8 mouse cellular contexts compared by ENCODE assay signal in genomic region chr13:23532262-23533075, GRCm38 (mm10). TPM values are rescaled to one million over a fixed set of nuclear protein-coding genes. Genes with fewer than 3 reads are reported as not detected.
DNase-seq lines count a peak whose midpoint lies in the region; ATAC-seq and TF ChIP-seq lines count a peak whose summit lies in the region.

No protein-coding gene starts in this region.

- no peaks in the 10 kb centered on the region for H3K27me3 ChIP-seq in cerebellum, adult 2 months (ENCODE audit: control insufficient read depth, insufficient read depth, low read length)
- H3K27me3 ChIP-seq in forebrain, embryonic 11.5 days (ENCODE audit: control insufficient read depth, insufficient read depth, low read length) = no peaks in the 10 kb centered on the region
- H3K27me3 ChIP-seq in liver, embryonic 11.5 days (replicated peaks; ENCODE audit: control insufficient read depth, insufficient read depth, low read length) = no peaks in the 10 kb centered on the region

- H3K4me3 ChIP-seq in cerebellum, adult 2 months (replicated peaks; ENCODE audit: insufficient read depth, low read depth, low read length) = no peak overlapping the region
- peak overlapping the region; percentile 57 for H3K4me3 ChIP-seq in forebrain, embryonic 11.5 days (ENCODE audit: low read depth, low read length)
- peak overlapping the region; percentile 65 for H3K4me3 ChIP-seq in liver, embryonic 11.5 days (ENCODE audit: low read depth, low read length)

- ATAC-seq in forebrain, embryonic 11.5 days (replicated peaks; ENCODE audit: low FRiP score) = no peak
- ATAC-seq in liver, embryonic 11.5 days (replicated peaks; ENCODE audit: low FRiP score) = no peak

- H3K9ac ChIP-seq in forebrain, embryonic 11.5 days (ENCODE audit: low read length) = peak overlapping the region; percentile 96
- H3K9ac ChIP-seq in liver, embryonic 11.5 days (ENCODE audit: low read depth, low read length) = peak overlapping the region; percentile 94

- H3K36me3 ChIP-seq in forebrain, embryonic 11.5 days (ENCODE audit: control insufficient read depth, insufficient read depth, low read length) = no peaks in the 10 kb centered on the region
- H3K36me3 ChIP-seq in liver, embryonic 11.5 days (ENCODE audit: control insufficient read depth, insufficient read depth, low read length) = no peaks in the 10 kb centered on the region

- peak; percentile 50 for DNase-seq in cerebellum, adult 9-10 months
- DNase-seq in cerebellum, adult 2 months = no peak
- peak; percentile 54 for DNase-seq in 3T3-L1 (ENCODE audit: low read depth, low spot score)
- DNase-seq in forebrain, embryonic 11.5 days (ENCODE audit: low spot score) = no peak
- no peak for DNase-seq in liver, embryonic 11.5 days (ENCODE audit: low spot score)
- no peak for DNase-seq in right cerebral cortex, adult 18-20 months
- no peak for DNase-seq in layer of hippocampus, postnatal 10 days (ENCODE audit: low spot score in 2 of 2)
- no peak for DNase-seq in lung, postnatal 25 days (ENCODE audit: low spot score)

- H3K27ac ChIP-seq in cerebellum, adult 2 months (ENCODE audit: insufficient read depth, low read length) = no peak overlapping the region
- peak overlapping the region; percentile 99 for H3K27ac ChIP-seq in forebrain, embryonic 11.5 days (ENCODE audit: low read depth, low read length)
- peak overlapping the region; percentile 100 for H3K27ac ChIP-seq in liver, embryonic 11.5 days (ENCODE audit: low read depth, low read length)

- H3K9me3 ChIP-seq in forebrain, embryonic 11.5 days (ENCODE audit: control insufficient read depth, low read length) = no peaks in the 10 kb centered on the region
- H3K9me3 ChIP-seq in liver, embryonic 11.5 days (ENCODE audit: control insufficient read depth, low read length) = no peaks in the 10 kb centered on the region

- peak overlapping the region; percentile 52 for H3K4me2 ChIP-seq in forebrain, embryonic 11.5 days (ENCODE audit: low read depth, low read length, severe bottlenecking)
- peak overlapping the region; percentile 88 for H3K4me2 ChIP-seq in liver, embryonic 11.5 days

- H3K4me1 ChIP-seq in cerebellum, adult 2 months (ENCODE audit: control insufficient read depth, insufficient read depth, low read length) = peaks cover 4% of the 10 kb centered on the region; the same call in 1 of the 2 replicates
- peaks cover 3% of the 10 kb centered on the region for H3K4me1 ChIP-seq in forebrain, embryonic 11.5 days (replicated peaks; ENCODE audit: control insufficient read depth, insufficient read depth, low read length)
- peaks cover 16% of the 10 kb centered on the region for H3K4me1 ChIP-seq in liver, embryonic 11.5 days (replicated peaks; ENCODE audit: control insufficient read depth, insufficient read depth, low read length)

- WGBS in cerebellum, adult 2 months = 15% methylated on average over 9 of the region's 9 CpGs
- 19% methylated on average over 9 of the region's 9 CpGs for WGBS in forebrain, embryonic 11.5 days
- WGBS in liver, embryonic 11.5 days = 21% methylated on average over 9 of the region's 9 CpGs

- TF ChIP-seq POLR2A in cerebellum, adult 2 months (IDR thresholded peaks at IDR 0.05; ENCODE audit: borderline replicate concordance, insufficient read depth, low read length) = no peak

- TF ChIP-seq CTCF in cerebellum, adult 2 months (IDR thresholded peaks at IDR 0.05; ENCODE audit: borderline replicate concordance, insufficient read depth, low read depth, low read length) = no peak

RNA-seq across cellular contexts. Expression of gene Hist1h2af, which starts 1.2 kb away (rescaled TPM):
- 0.60 and 2.4 TPM in 2 replicates for polyA plus RNA-seq in cerebellum, adult 2 months (2012; rRNA removed)
- polyA plus RNA-seq in forebrain, embryonic 11.5 days (2014; fragmentation: Nextera tagmentation; extraction: Ambion mirVana) = 7.7 and 9.3 TPM in 2 replicates
- polyA plus RNA-seq in liver, embryonic 11.5 days (2014; fragmentation: Nextera tagmentation; extraction: Ambion mirVana) = 1.1 and 5.1 TPM in 2 replicates
- 10 to 100 TPM; 45.7 to 51.3 TPM for total RNA-seq in layer of hippocampus, postnatal 10 days (2021)

RNA-seq across cellular contexts. Expression of gene Hist1h4h, which starts 1.6 kb away (rescaled TPM):
- 33.0 and 35.8 TPM in 2 replicates for polyA plus RNA-seq in cerebellum, adult 2 months (2012; rRNA removed)
- polyA plus RNA-seq in forebrain, embryonic 11.5 days (2014; fragmentation: Nextera tagmentation; extraction: Ambion mirVana) = 2.0 and 4.9 TPM in 2 replicates
- polyA plus RNA-seq in liver, embryonic 11.5 days (2014; fragmentation: Nextera tagmentation; extraction: Ambion mirVana) = 3.3 and 4.3 TPM in 2 replicates
- total RNA-seq in layer of hippocampus, postnatal 10 days (2021) = 100 to 1,000 TPM; 280 to 315 TPM

RNA-seq across cellular contexts. Expression of gene Hist1h3g, which starts 2.8 kb away (rescaled TPM):
- polyA plus RNA-seq in cerebellum, adult 2 months (2012; rRNA removed) = 0.29 TPM in 1 of 2 replicates, not detected in the other
- 5.2 and 5.7 TPM in 2 replicates for polyA plus RNA-seq in forebrain, embryonic 11.5 days (2014; fragmentation: Nextera tagmentation; extraction: Ambion mirVana)
- 5.2 TPM in 2 replicates for polyA plus RNA-seq in liver, embryonic 11.5 days (2014; fragmentation: Nextera tagmentation; extraction: Ambion mirVana)
- total RNA-seq in layer of hippocampus, postnatal 10 days (2021) = 10 to 100 TPM; 19.1 to 19.9 TPM

RNA-seq across cellular contexts. Expression of gene Hist1h2bh, which starts 10.7 kb away (rescaled TPM):
- 0.33 and 0.34 TPM in 2 replicates for polyA plus RNA-seq in cerebellum, adult 2 months (2012; rRNA removed)
- polyA plus RNA-seq in forebrain, embryonic 11.5 days (2014; fragmentation: Nextera tagmentation; extraction: Ambion mirVana) = 0.85 and 1.2 TPM in 2 replicates
- 1.6 and 1.7 TPM in 2 replicates for polyA plus RNA-seq in liver, embryonic 11.5 days (2014; fragmentation: Nextera tagmentation; extraction: Ambion mirVana)
- 1 to 10 TPM; 5.1 TPM for total RNA-seq in layer of hippocampus, postnatal 10 days (2021)

RNA-seq across cellular contexts. Expression of gene Hist1h3f, which starts 11.4 kb away (rescaled TPM):
- 0.32 and 0.33 TPM in 2 replicates for polyA plus RNA-seq in cerebellum, adult 2 months (2012; rRNA removed)
- polyA plus RNA-seq in forebrain, embryonic 11.5 days (2014; fragmentation: Nextera tagmentation; extraction: Ambion mirVana) = 0.92 and 1.4 TPM in 2 replicates
- polyA plus RNA-seq in liver, embryonic 11.5 days (2014; fragmentation: Nextera tagmentation; extraction: Ambion mirVana) = 0.42 and 0.62 TPM in 2 replicates
- 10 to 100 TPM; 28.3 to 32.7 TPM for total RNA-seq in layer of hippocampus, postnatal 10 days (2021)

Comparison
In these comparisons a context has a peak if more than half of its experiments do, and no peak if none do; other contexts are left out.
1. DNase-seq: peak in cerebellum, adult 9-10 months (single experiment) and 3T3-L1 (single experiment); none in cerebellum, adult 2 months (0 of 2), forebrain, embryonic 11.5 days (single experiment), liver, embryonic 11.5 days (single experiment), right cerebral cortex, adult 18-20 months (single experiment), layer of hippocampus, postnatal 10 days (0 of 2) and lung, postnatal 25 days (single experiment).